Mouse (Mus musculus): ENCODE results near the gene Pate2. TPM values are rescaled to one million over a fixed set of nuclear protein-coding genes. Genes with fewer than 3 reads are reported as not detected.
A peak's percentile ranks its signal among the peaks of the same experiment; 100 is the strongest.

Pate2 gene
- 0.72 and 1.1 TPM in 2 replicates for polyA plus RNA-seq (2015; fragmentation: Nextera tagmentation; extraction: Ambion mirVana)

GRCm38 (mm10) chr9:35569571-35570534 is at the start of gene Pate2, which contains the start of gene Hyls1:
TSS of gene Pate2 (plus strand) at chr9:35570284.
TSS of gene Hyls1 (minus strand) at chr9:35570398.
- peaks cover 10% of the 10 kb centered on the region; the same call in 1 of the 2 replicates for H3K4me1 ChIP-seq

GRCm38 (mm10) chr9:35520631-35521348 is 49.3 kb upstream of the Pate2 start:
- Histone ChIP-seq H3K27me3 (no peaks in the 10 kb centered on the region), H3K9me3 (no peaks in the 10 kb centered on the region), H3K4me3 (no peak overlapping the region), H3K9ac (no peak overlapping the region), H3K27ac (no peak overlapping the region), H3K4me1 (peaks cover 26% of the 10 kb centered on the region), H3K36me3 (no peaks in the 10 kb centered on the region), H3K4me2 (no peak overlapping the region)
- no peak for ATAC-seq (ENCODE audit: insufficient number of reproducible peaks, insufficient read depth, low FRiP score, low TSS enrichment, low read depth)
- WGBS, result 79% methylated on average over 6 of the region's 6 CpGs

More at GRCm38 (mm10) chr9:35569571-35570534, at the start of gene Pate2, which contains the start of gene Hyls1:
- Histone ChIP-seq H3K4me2 (peak within 1 kb of the TSS; percentile 84), H3K27me3 (peaks cover 12% of the 10 kb centered on the region), H3K9me3 (no peaks in the 10 kb centered on the region), H3K9ac (peak within 1 kb of the TSS; percentile 90), H3K36me3 (peaks cover 31% of the 10 kb centered on the region), H3K27ac (peak within 1 kb of the TSS; percentile 88), H3K4me3 (peak within 1 kb of the TSS; percentile 78)
- peak; percentile 97 for ATAC-seq (ENCODE audit: insufficient number of reproducible peaks, insufficient read depth, low FRiP score, low TSS enrichment, low read depth)
- whole genome bisulfite sequencing, result under 1% methylated on average over 86 of the region's 86 CpGs

GRCm38 (mm10) chr9:35522241-35522640 is 47.8 kb upstream of the Pate2 start:
- no peaks in the 10 kb centered on the region for H3K36me3 ChIP-seq
- H3K4me1 ChIP-seq, result peaks cover 26% of the 10 kb centered on the region
- H3K4me3 ChIP-seq, result no peak overlapping the region
- no peak overlapping the region for H3K9ac ChIP-seq
- H3K27me3 ChIP-seq, result no peaks in the 10 kb centered on the region
- H3K27ac ChIP-seq, result no peak overlapping the region
- no peaks in the 10 kb centered on the region for H3K9me3 ChIP-seq
- 47% methylated on average over 2 of the region's 2 CpGs for whole genome bisulfite sequencing
- no peak overlapping the region for H3K4me2 ChIP-seq
- ATAC-seq (ENCODE audit: insufficient number of reproducible peaks, insufficient read depth, low FRiP score, low TSS enrichment, low read depth), result no peak

- no peaks in the 10 kb centered on the region for H3K36me3 ChIP-seq
- H3K4me2 ChIP-seq, result peak overlapping the region; percentile 36; the same call in 1 of the 2 replicates
- WGBS, result 82% methylated on average over 1 of the region's 1 CpGs
Measured at GRCm38 (mm10) chr9:35522821-35523515, 47.1 kb upstream of the Pate2 start.

GRCm38 (mm10) chr9:35523541-35523940 is 46.5 kb upstream of the Pate2 start:
- Histone ChIP-seq H3K9ac (no peak overlapping the region), H3K4me3 (no peak overlapping the region), H3K4me1 (peaks cover 30% of the 10 kb centered on the region), H3K4me2 (peak overlapping the region; percentile 36; the same call in 1 of the 2 replicates), H3K36me3 (no peaks in the 10 kb centered on the region), H3K27ac (peak overlapping the region; percentile 88), H3K27me3 (no peaks in the 10 kb centered on the region), H3K9me3 (no peaks in the 10 kb centered on the region)
- peak; percentile 75 for ATAC-seq (ENCODE audit: insufficient number of reproducible peaks, insufficient read depth, low FRiP score, low TSS enrichment, low read depth)
- WGBS, result 29% methylated on average over 5 of the region's 5 CpGs

More at GRCm38 (mm10) chr9:35522821-35523515, 47.1 kb upstream of the Pate2 start:
- Histone ChIP-seq H3K4me1 (peaks cover 28% of the 10 kb centered on the region), H3K4me3 (no peak overlapping the region), H3K27me3 (no peaks in the 10 kb centered on the region), H3K9ac (no peak overlapping the region), H3K9me3 (no peaks in the 10 kb centered on the region), H3K27ac (peak overlapping the region; percentile 88)
- ATAC-seq (ENCODE audit: insufficient number of reproducible peaks, insufficient read depth, low FRiP score, low TSS enrichment, low read depth), result no peak

GRCm38 (mm10) chr9:35523941-35524411 is 46.1 kb upstream of the Pate2 start:
- no peaks in the 10 kb centered on the region for H3K9me3 ChIP-seq
- H3K27ac ChIP-seq, result peak overlapping the region; percentile 88
- H3K9ac ChIP-seq, result no peak overlapping the region
- no peaks in the 10 kb centered on the region for H3K27me3 ChIP-seq
- peaks cover 35% of the 10 kb centered on the region for H3K4me1 ChIP-seq
- peak overlapping the region; percentile 36; the same call in 1 of the 2 replicates for H3K4me2 ChIP-seq
- ATAC-seq (ENCODE audit: insufficient number of reproducible peaks, insufficient read depth, low FRiP score, low TSS enrichment, low read depth), result peak; percentile 79
- no peak overlapping the region for H3K4me3 ChIP-seq
- no peaks in the 10 kb centered on the region for H3K36me3 ChIP-seq
- WGBS, result 27% methylated on average over 7 of the region's 7 CpGs

- ATAC-seq (ENCODE audit: insufficient number of reproducible peaks, insufficient read depth, low FRiP score, low TSS enrichment, low read depth), result no peak
- Histone ChIP-seq H3K4me3 (no peak overlapping the region), H3K36me3 (no peaks in the 10 kb centered on the region), H3K4me1 (peaks cover 39% of the 10 kb centered on the region), H3K27ac (peak overlapping the region; percentile 71), H3K4me2 (no peak overlapping the region), H3K9ac (no peak overlapping the region), H3K27me3 (no peaks in the 10 kb centered on the region), H3K9me3 (no peaks in the 10 kb centered on the region)
- 32% methylated on average over 3 of the region's 3 CpGs for WGBS
Measured at GRCm38 (mm10) chr9:35529141-35529540, 40.9 kb upstream of the Pate2 start.

- ATAC-seq (ENCODE audit: insufficient number of reproducible peaks, insufficient read depth, low FRiP score, low TSS enrichment, low read depth), result no peak
- H3K4me2 ChIP-seq, result peak overlapping the region; percentile 23; the same call in 1 of the 2 replicates
- 16% methylated on average over 1 of the region's 1 CpGs for WGBS
Measured at GRCm38 (mm10) chr9:35529796-35530195, 40.3 kb upstream of the Pate2 start.

GRCm38 (mm10) chr9:35533266-35533665 is 36.8 kb upstream of the Pate2 start:
- H3K27me3 ChIP-seq, result no peaks in the 10 kb centered on the region
- WGBS, result 71% methylated on average over 9 of the region's 9 CpGs
- H3K4me1 ChIP-seq, result peaks cover 38% of the 10 kb centered on the region
- H3K9me3 ChIP-seq, result no peaks in the 10 kb centered on the region
- no peak for ATAC-seq (ENCODE audit: insufficient number of reproducible peaks, insufficient read depth, low FRiP score, low TSS enrichment, low read depth)
- no peaks in the 10 kb centered on the region for H3K36me3 ChIP-seq
- no peak overlapping the region for H3K4me3 ChIP-seq
- no peak overlapping the region for H3K27ac ChIP-seq
- no peak overlapping the region for H3K4me2 ChIP-seq
- no peak overlapping the region for H3K9ac ChIP-seq

More at GRCm38 (mm10) chr9:35529796-35530195, 40.3 kb upstream of the Pate2 start:
- Histone ChIP-seq H3K27ac (peak overlapping the region; percentile 64), H3K4me1 (peaks cover 33% of the 10 kb centered on the region), H3K9ac (no peak overlapping the region), H3K9me3 (no peaks in the 10 kb centered on the region), H3K4me3 (no peak overlapping the region), H3K27me3 (no peaks in the 10 kb centered on the region), H3K36me3 (no peaks in the 10 kb centered on the region)

GRCm38 (mm10) chr9:35535110-35535509 is 35.0 kb upstream of the Pate2 start:
- peak; percentile 76 for ATAC-seq (ENCODE audit: insufficient number of reproducible peaks, insufficient read depth, low FRiP score, low TSS enrichment, low read depth)
- H3K4me2 ChIP-seq, result no peak overlapping the region
- no peak overlapping the region for H3K4me3 ChIP-seq
- peaks cover 25% of the 10 kb centered on the region for H3K4me1 ChIP-seq
- H3K36me3 ChIP-seq, result no peaks in the 10 kb centered on the region
- no peaks in the 10 kb centered on the region for H3K27me3 ChIP-seq
- no peak overlapping the region for H3K9ac ChIP-seq
- H3K27ac ChIP-seq, result no peak overlapping the region
- no peaks in the 10 kb centered on the region for H3K9me3 ChIP-seq
- whole genome bisulfite sequencing, result 9% methylated on average over 2 of the region's 2 CpGs

GRCm38 (mm10) chr9:35535876-35536275 is 34.2 kb upstream of the Pate2 start:
- H3K36me3 ChIP-seq, result no peaks in the 10 kb centered on the region
- no peaks in the 10 kb centered on the region for H3K27me3 ChIP-seq
- 61% methylated on average over 4 of the region's 4 CpGs for WGBS
- no peak overlapping the region for H3K4me3 ChIP-seq
- no peaks in the 10 kb centered on the region for H3K9me3 ChIP-seq
- H3K27ac ChIP-seq, result no peak overlapping the region
- no peak overlapping the region for H3K9ac ChIP-seq
- no peak for ATAC-seq (ENCODE audit: insufficient number of reproducible peaks, insufficient read depth, low FRiP score, low TSS enrichment, low read depth)
- no peak overlapping the region for H3K4me2 ChIP-seq
- H3K4me1 ChIP-seq, result peaks cover 18% of the 10 kb centered on the region

Data from embryonic facial prominence, embryonic 13.5 days (tissue).